Mouse (Mus musculus) left cerebral cortex, adult 6 months (tissue): Measurements from ENCODE around the gene Olfr530. TPM values are rescaled to one million over a fixed set of nuclear protein-coding genes. Genes with fewer than 3 reads are reported as not detected.

Experiments
- long read RNA-seq, 2 experiments: library from polyadenylated mRNA; unstranded; transcript quantifications; one replicate each; pipeline ENCODE4 v2.0.0; 2019 to 2020
- polyA plus RNA-seq: library from polyadenylated mRNA; unstranded; fragments of <200 nt; fragmentation: Nextera tagmentation; gene quantifications from 2 replicates; pipeline ENCODE4 v1.2.3, GENCODE M21; 2021

Olfr530 gene
- not detected in 2 replicates for polyA plus RNA-seq
- long read RNA-seq, experiment 1: 0 reads
- long read RNA-seq, experiment 2: 0 reads

DNA sequence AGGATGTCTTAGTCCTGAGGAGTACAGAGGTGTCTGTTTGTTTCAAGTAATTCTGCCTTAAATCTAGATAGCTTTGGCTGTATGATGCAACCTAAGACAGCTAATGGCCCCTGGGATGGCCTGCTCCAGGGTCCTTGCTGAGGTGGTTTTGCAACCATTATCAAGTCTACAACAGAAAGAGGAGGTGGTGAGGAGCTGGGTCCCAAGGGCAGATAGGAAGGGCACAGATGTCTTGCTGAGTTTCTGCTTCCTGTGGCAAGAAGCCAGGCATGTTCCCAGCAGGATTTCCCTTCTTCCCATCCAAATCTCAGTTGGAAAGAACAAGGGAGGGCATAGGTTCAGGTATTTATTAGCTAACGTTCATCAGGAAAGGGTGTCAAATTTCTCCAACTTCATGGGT is at the start of gene Olfr530:
Olfr530 (minus strand) TSS at position 101 of the 400 bp plus-strand sequence.

DNA sequence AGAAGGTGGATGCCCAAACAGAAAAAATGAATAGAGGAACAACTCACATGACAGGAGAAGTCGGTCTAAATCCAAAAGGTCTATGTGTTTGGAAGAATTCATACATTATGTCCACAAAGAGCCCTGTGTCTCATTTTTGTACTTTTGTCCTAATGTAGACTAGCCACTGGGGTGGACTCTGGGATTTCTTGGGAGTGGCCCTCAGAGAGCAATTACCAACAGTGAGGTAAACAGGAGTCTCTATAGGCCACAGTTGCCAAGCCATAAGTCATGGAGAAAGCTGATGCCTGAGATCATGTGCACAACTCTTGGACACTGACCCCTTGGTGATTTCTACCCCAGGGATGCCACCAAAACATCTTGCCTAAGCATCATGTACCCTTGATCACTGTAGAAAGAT is 45.4 kb upstream of the Olfr530 start, which contains the start of gene Olfr532:
Olfr532 (minus strand) TSS at position 101 of the 400 bp plus-strand sequence.

DNA sequence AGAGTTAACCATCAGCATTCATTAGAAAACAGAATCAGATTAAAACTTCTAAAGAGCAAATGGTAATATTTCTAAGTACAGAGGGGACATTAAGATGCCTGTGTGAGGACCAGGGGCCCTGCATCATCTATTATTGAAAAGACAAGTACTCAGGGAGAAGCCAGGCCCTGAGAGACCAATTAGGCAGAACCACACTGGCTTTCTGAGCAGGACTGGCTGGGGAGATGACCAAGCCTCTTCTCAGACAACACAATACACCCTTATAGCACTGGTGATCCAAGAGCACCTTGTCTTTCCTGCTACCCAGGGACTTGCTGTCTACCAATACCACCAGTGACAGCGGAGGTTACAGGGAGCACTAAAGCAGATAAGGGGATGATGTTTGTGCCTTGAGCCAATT is 26.7 kb upstream of the Olfr530 start, which contains the start of gene Olfr531:
Olfr531 (minus strand) TSS at position 101 of the 400 bp plus-strand sequence.

DNA sequence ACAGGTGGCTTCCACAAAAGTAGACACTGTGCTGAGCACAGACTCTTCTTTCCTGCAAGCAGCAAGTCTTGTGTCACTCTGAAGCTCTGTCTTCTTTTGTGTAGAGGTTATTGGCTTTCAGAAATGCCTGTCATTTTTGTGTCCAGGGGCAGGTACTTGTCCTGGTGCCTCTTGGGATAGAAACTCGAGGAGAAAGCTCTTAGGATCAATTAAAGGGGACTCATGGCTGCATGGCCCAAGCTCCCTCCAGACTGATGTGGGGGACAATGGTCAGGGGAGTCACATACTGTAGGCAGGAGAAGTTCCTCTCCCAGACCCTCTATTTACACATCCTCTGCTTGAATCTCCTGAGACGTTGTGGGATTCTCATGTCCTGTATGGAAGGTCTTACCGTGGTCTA is 14.6 kb downstream of the Olfr530 start, which contains the start of gene Olfr60:
Olfr60 (minus strand) TSS at position 101 of the 400 bp plus-strand sequence.

DNA sequence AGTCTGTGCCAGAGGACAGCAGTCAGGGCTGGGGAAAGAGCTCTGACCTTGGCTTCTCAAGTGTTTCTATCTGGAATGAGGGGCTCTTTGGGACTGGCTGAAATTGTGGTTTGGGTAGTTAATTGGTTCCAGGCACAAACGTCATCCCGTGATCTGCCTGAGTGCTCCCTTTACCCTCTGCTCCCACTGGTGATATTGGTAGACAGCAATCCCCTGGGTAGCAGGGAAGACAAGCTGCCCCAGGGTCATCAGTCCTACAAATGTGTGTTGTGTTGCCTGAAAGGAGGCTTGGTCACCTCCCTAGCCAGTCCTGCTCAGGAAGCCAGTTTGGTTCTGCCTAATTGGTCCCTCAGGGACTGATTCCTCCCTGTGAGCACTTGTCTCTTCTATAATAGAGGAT is 42.4 kb downstream of the Olfr530 start, which contains the start of gene Olfr527:
Olfr527 (plus strand) TSS at position 301 of the 400 bp plus-strand sequence.

Other genes starting within 250 kb of the Olfr530 start
- gene Mtg1, start 238.8 kb downstream of the Olfr530 start, polyA plus RNA-seq: 35.5 and 55.8 TPM in 2 replicates
- 53.6 and 65.3 TPM in 2 replicates for gene Sprn, start 221.5 kb downstream of the Olfr530 start, polyA plus RNA-seq
- not detected in 2 replicates for gene Olfr522, start 211.6 kb downstream of the Olfr530 start, polyA plus RNA-seq
- not detected in 2 replicates for gene Olfr523, start 203.1 kb downstream of the Olfr530 start, polyA plus RNA-seq
- gene Olfr524, start 170.4 kb downstream of the Olfr530 start, polyA plus RNA-seq: not detected in 2 replicates
- gene Cd163l1, start 158.1 kb downstream of the Olfr530 start, polyA plus RNA-seq: not detected in 2 replicates
- not detected in 2 replicates for gene 5830411N06Rik, start 129.0 kb downstream of the Olfr530 start, polyA plus RNA-seq
- not detected in 2 replicates for gene Olfr525, start 55.5 kb downstream of the Olfr530 start, polyA plus RNA-seq
- not detected in 2 replicates for gene Olfr527, start 42.3 kb downstream of the Olfr530 start, polyA plus RNA-seq
- gene Olfr60, start 14.7 kb downstream of the Olfr530 start, polyA plus RNA-seq: not detected in 2 replicates
- gene Olfr531, start 26.6 kb upstream of the Olfr530 start, polyA plus RNA-seq: not detected in 2 replicates
- gene Olfr532, start 45.3 kb upstream of the Olfr530 start, polyA plus RNA-seq: not detected in 2 replicates
- gene Olfr533, start 87.0 kb upstream of the Olfr530 start, polyA plus RNA-seq: not detected in 2 replicates
- gene Olfr535, start 107.9 kb upstream of the Olfr530 start, polyA plus RNA-seq: not detected in 2 replicates
- gene Olfr536, start 131.1 kb upstream of the Olfr530 start, polyA plus RNA-seq: not detected in 2 replicates
- not detected in 2 replicates for gene Olfr538, start 191.6 kb upstream of the Olfr530 start, polyA plus RNA-seq
- not detected in 2 replicates for gene Olfr46, start 224.9 kb upstream of the Olfr530 start, polyA plus RNA-seq